Mouse (Mus musculus): ENCODE data around the gene Olfr91.

DNA sequence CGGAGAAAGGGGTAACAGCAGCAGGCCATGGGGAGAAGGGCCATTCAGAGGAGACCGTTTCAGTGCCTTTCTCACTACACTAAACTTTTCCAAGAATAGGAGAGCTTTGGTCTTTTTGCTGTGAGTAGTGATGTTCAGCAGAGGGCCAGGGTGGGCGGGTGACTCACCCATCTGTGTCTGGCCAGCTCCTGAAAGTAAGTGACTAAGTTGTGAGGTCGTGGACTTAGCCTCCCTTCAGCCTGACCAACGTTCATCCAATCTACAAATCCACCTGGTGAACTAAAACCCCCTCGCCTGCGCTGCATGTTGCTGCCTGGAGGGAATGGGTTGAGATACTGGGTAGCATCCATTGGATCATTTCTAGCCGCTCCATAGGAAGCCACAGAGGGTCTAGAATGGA lies 28.0 kb downstream of the Olfr91 start:
- TF ChIP-seq CTCF (IDR thresholded peaks at IDR 0.05; ENCODE audit: insufficient read depth, low read length) = no peak
- no peak for TF ChIP-seq POLR2A (IDR thresholded peaks at IDR 0.05; ENCODE audit: borderline replicate concordance, extremely low read depth, low read depth, low read length)

Data from lung, adult 2 months (tissue).